Mouse (Mus musculus): ENCODE data around the gene Gja6. TPM values are rescaled to one million over a fixed set of nuclear protein-coding genes. Genes with fewer than 3 reads are reported as not detected.

The Gja6 gene
- polyA plus RNA-seq, 1 experiment, result 0.07 TPM

- H3K27ac ChIP-seq (ENCODE audit: insufficient read depth, low read length), result no peak overlapping the region
- H3K36me3 ChIP-seq (ENCODE audit: control insufficient read depth, insufficient read depth, low read length), result no peaks in the 10 kb centered on the region
- DNase-seq (ENCODE audit: low read depth in 1 of 2, low spot score in 2 of 2), result no peak
- TF ChIP-seq CTCF (IDR thresholded peaks at IDR 0.05; ENCODE audit: extremely low read depth, insufficient read depth, insufficient read length, insufficient replicate concordance), result no peak
- TF ChIP-seq POLR2A (IDR thresholded peaks at IDR 0.05; ENCODE audit: low read depth, low read length), result no peak
- no peaks in the 10 kb centered on the region for H3K27me3 ChIP-seq (ENCODE audit: control insufficient read depth, insufficient read depth, low read length)
- H3K4me3 ChIP-seq (ENCODE audit: extremely low read depth, insufficient read depth, insufficient read length), result no peak overlapping the region
- WGBS, result 80% methylated on average over 4 of the region's 4 CpGs
- H3K4me1 ChIP-seq (ENCODE audit: control insufficient read depth, insufficient read depth, insufficient read length), result no peaks in the 10 kb centered on the region
Measured at GRCm38 (mm10) chrX:160906477-160906876, 375 bp downstream of the Gja6 start.

- H3K27me3 ChIP-seq (ENCODE audit: control insufficient read depth, insufficient read depth, low read length), result no peaks in the 10 kb centered on the region
- 78% methylated on average over 4 of the region's 4 CpGs for WGBS
Measured at GRCm38 (mm10) chrX:160905913-160906312, 939 bp downstream of the Gja6 start.

GRCm38 (mm10) chrX:160905041-160905678 is 1.7 kb downstream of the Gja6 start:
- TF ChIP-seq CTCF (IDR thresholded peaks at IDR 0.05; ENCODE audit: extremely low read depth, insufficient read depth, insufficient read length, insufficient replicate concordance) (no peak), POLR2A (IDR thresholded peaks at IDR 0.05; ENCODE audit: low read depth, low read length) (no peak)
- H3K27ac ChIP-seq (ENCODE audit: insufficient read depth, low read length), result no peak overlapping the region
- 61% methylated on average over 2 of the region's 2 CpGs for WGBS

More at GRCm38 (mm10) chrX:160905913-160906312, 939 bp downstream of the Gja6 start:
- Histone ChIP-seq H3K36me3 (ENCODE audit: control insufficient read depth, insufficient read depth, low read length) (no peaks in the 10 kb centered on the region), H3K4me1 (ENCODE audit: control insufficient read depth, insufficient read depth, insufficient read length) (no peaks in the 10 kb centered on the region), H3K4me3 (ENCODE audit: extremely low read depth, insufficient read depth, insufficient read length) (no peak overlapping the region), H3K27ac (ENCODE audit: insufficient read depth, low read length) (no peak overlapping the region)
- TF ChIP-seq POLR2A (IDR thresholded peaks at IDR 0.05; ENCODE audit: low read depth, low read length) (no peak), CTCF (IDR thresholded peaks at IDR 0.05; ENCODE audit: extremely low read depth, insufficient read depth, insufficient read length, insufficient replicate concordance) (no peak)
- DNase-seq (ENCODE audit: low read depth in 1 of 2, low spot score in 2 of 2), result no peak

GRCm38 (mm10) chrX:160901118-160901517 is 5.7 kb downstream of the Gja6 start:
- 88% methylated on average over 2 of the region's 2 CpGs for WGBS
- H3K36me3 ChIP-seq (ENCODE audit: control insufficient read depth, insufficient read depth, low read length), result no peaks in the 10 kb centered on the region
- DNase-seq (ENCODE audit: low read depth in 1 of 2, low spot score in 2 of 2), result no peak

More at GRCm38 (mm10) chrX:160905041-160905678, 1.7 kb downstream of the Gja6 start:
- Histone ChIP-seq H3K27me3 (ENCODE audit: control insufficient read depth, insufficient read depth, low read length) (no peaks in the 10 kb centered on the region), H3K4me3 (ENCODE audit: extremely low read depth, insufficient read depth, insufficient read length) (no peak overlapping the region), H3K36me3 (ENCODE audit: control insufficient read depth, insufficient read depth, low read length) (no peaks in the 10 kb centered on the region), H3K4me1 (ENCODE audit: control insufficient read depth, insufficient read depth, insufficient read length) (no peaks in the 10 kb centered on the region)
- no peak for DNase-seq (ENCODE audit: low read depth in 1 of 2, low spot score in 2 of 2)

GRCm38 (mm10) chrX:160892077-160892476 is 14.8 kb downstream of the Gja6 start:
- Histone ChIP-seq H3K27ac (ENCODE audit: insufficient read depth, low read length) (no peak overlapping the region), H3K4me1 (ENCODE audit: control insufficient read depth, insufficient read depth, insufficient read length) (no peaks in the 10 kb centered on the region), H3K27me3 (ENCODE audit: control insufficient read depth, insufficient read depth, low read length) (no peaks in the 10 kb centered on the region), H3K4me3 (ENCODE audit: extremely low read depth, insufficient read depth, insufficient read length) (no peak overlapping the region), H3K36me3 (ENCODE audit: control insufficient read depth, insufficient read depth, low read length) (no peaks in the 10 kb centered on the region)
- whole genome bisulfite sequencing, result 74% methylated on average over 1 of the region's 1 CpGs
- no peak for DNase-seq (ENCODE audit: low read depth in 1 of 2, low spot score in 2 of 2)
- TF ChIP-seq POLR2A (IDR thresholded peaks at IDR 0.05; ENCODE audit: low read depth, low read length) (no peak), CTCF (IDR thresholded peaks at IDR 0.05; ENCODE audit: extremely low read depth, insufficient read depth, insufficient read length, insufficient replicate concordance) (no peak)

More at GRCm38 (mm10) chrX:160901118-160901517, 5.7 kb downstream of the Gja6 start:
- Histone ChIP-seq H3K27ac (ENCODE audit: insufficient read depth, low read length) (no peak overlapping the region), H3K4me1 (ENCODE audit: control insufficient read depth, insufficient read depth, insufficient read length) (no peaks in the 10 kb centered on the region), H3K4me3 (ENCODE audit: extremely low read depth, insufficient read depth, insufficient read length) (no peak overlapping the region), H3K27me3 (ENCODE audit: control insufficient read depth, insufficient read depth, low read length) (no peaks in the 10 kb centered on the region)
- TF ChIP-seq POLR2A (IDR thresholded peaks at IDR 0.05; ENCODE audit: low read depth, low read length) (no peak), CTCF (IDR thresholded peaks at IDR 0.05; ENCODE audit: extremely low read depth, insufficient read depth, insufficient read length, insufficient replicate concordance) (no peak)

- H3K36me3 ChIP-seq (ENCODE audit: control insufficient read depth, insufficient read depth, low read length), result no peaks in the 10 kb centered on the region
- H3K4me1 ChIP-seq (ENCODE audit: control insufficient read depth, insufficient read depth, insufficient read length), result no peaks in the 10 kb centered on the region
- no peak overlapping the region for H3K27ac ChIP-seq (ENCODE audit: insufficient read depth, low read length)
- no peak overlapping the region for H3K4me3 ChIP-seq (ENCODE audit: extremely low read depth, insufficient read depth, insufficient read length)
- no peaks in the 10 kb centered on the region for H3K27me3 ChIP-seq (ENCODE audit: control insufficient read depth, insufficient read depth, low read length)
- TF ChIP-seq POLR2A (IDR thresholded peaks at IDR 0.05; ENCODE audit: low read depth, low read length) (no peak), CTCF (IDR thresholded peaks at IDR 0.05; ENCODE audit: extremely low read depth, insufficient read depth, insufficient read length, insufficient replicate concordance) (no peak)
- WGBS, result 84% methylated on average over 2 of the region's 2 CpGs
- no peak for DNase-seq (ENCODE audit: low read depth in 1 of 2, low spot score in 2 of 2)
Measured at GRCm38 (mm10) chrX:160886301-160886700, 20.6 kb downstream of the Gja6 start.

GRCm38 (mm10) chrX:160866576-160866975 is 40.3 kb downstream of the Gja6 start:
- no peaks in the 10 kb centered on the region for H3K36me3 ChIP-seq (ENCODE audit: control insufficient read depth, insufficient read depth, low read length)
- H3K27ac ChIP-seq (ENCODE audit: insufficient read depth, low read length), result no peak overlapping the region
- no peak for DNase-seq (ENCODE audit: low read depth in 1 of 2, low spot score in 2 of 2)
- H3K4me1 ChIP-seq (ENCODE audit: control insufficient read depth, insufficient read depth, insufficient read length), result no peaks in the 10 kb centered on the region
- H3K4me3 ChIP-seq (ENCODE audit: extremely low read depth, insufficient read depth, insufficient read length), result no peak overlapping the region
- TF ChIP-seq CTCF (IDR thresholded peaks at IDR 0.05; ENCODE audit: extremely low read depth, insufficient read depth, insufficient read length, insufficient replicate concordance), result no peak
- TF ChIP-seq POLR2A (IDR thresholded peaks at IDR 0.05; ENCODE audit: low read depth, low read length), result no peak
- 84% methylated on average over 4 of the region's 4 CpGs for WGBS
- no peaks in the 10 kb centered on the region for H3K27me3 ChIP-seq (ENCODE audit: control insufficient read depth, insufficient read depth, low read length)
